ENCODE assay signal across 9 mouse cellular contexts in genomic region chr17:23745301-23746251, GRCm38 (mm10). TPM values are rescaled to one million over a fixed set of nuclear protein-coding genes. Genes with fewer than 3 reads are reported as not detected.
DNase-seq lines count a peak whose midpoint lies in the region; ATAC-seq lines count a peak whose summit lies in the region.
"Had no signal": no experiment of that assay in that cellular context is flagged by ENCODE, and none has a peak within 500 bp of the region (broad histone marks: within the 10 kb centered on the region; RNA-seq: fewer than 3 reads in every experiment).

Kremen2 (minus strand) TSS chr17:23745833.

- H3K4me3 ChIP-seq in heart, embryonic 11.5 days (ENCODE audit: low read depth, low read length): peak within 1 kb of the TSS; percentile 25
- peak within 1 kb of the TSS; percentile 47 for H3K4me3 ChIP-seq in hindbrain, embryonic 16.5 days (ENCODE audit: low read length)

- ATAC-seq in heart, embryonic 11.5 days (replicated peaks; ENCODE audit: insufficient number of reproducible peaks, low FRiP score, low TSS enrichment): no peak
- ATAC-seq in hindbrain, embryonic 16.5 days: no peak
- no peak for ATAC-seq in megakaryocyte progenitor cell, adult 5-6 weeks (replicated peaks; ENCODE audit: poor library complexity)

- no peaks in the 10 kb centered on the region for H3K36me3 ChIP-seq in heart, embryonic 11.5 days (ENCODE audit: control insufficient read depth, insufficient read depth, low read length)
- H3K36me3 ChIP-seq in hindbrain, embryonic 16.5 days (ENCODE audit: control insufficient read depth, insufficient read depth, low read length): no peaks in the 10 kb centered on the region

- H3K4me1 ChIP-seq in heart, embryonic 11.5 days (ENCODE audit: control insufficient read depth, insufficient read depth, low read length): peaks cover 18% of the 10 kb centered on the region
- H3K4me1 ChIP-seq in hindbrain, embryonic 16.5 days (ENCODE audit: control insufficient read depth, insufficient read depth, low read depth, low read length): peaks cover 18% of the 10 kb centered on the region

- intact Hi-C loops in heart, postnatal 36 days (cut with DNase I): loop anchor here (5.0 kb wide), 1 partner anchor 82 kb away; the partner anchor contains the start of gene Elob

- no peak within 1 kb of the TSS for H3K27ac ChIP-seq in heart, embryonic 11.5 days (ENCODE audit: low read depth, low read length)
- H3K27ac ChIP-seq in hindbrain, embryonic 16.5 days (ENCODE audit: low read depth, low read length): no peak within 1 kb of the TSS

- DNase-seq in heart, postnatal 36 days: no peak
- DNase-seq in Muller cell, postnatal 12 days (ENCODE audit: inconsistent ontology term): peak; percentile 30
- DNase-seq in neural tube, embryonic 10.5 days (ENCODE audit: extremely low spot score, low spot score): peak; percentile 30
- no peak for DNase-seq in spleen, postnatal 10 days (ENCODE audit: low spot score in 2 of 2)
- no peak for DNase-seq in ovary, postnatal 36 days (ENCODE audit: low spot score)

- WGBS in heart, embryonic 11.5 days (ENCODE audit: insufficient replicate concordance): 1% methylated on average over 39 of the region's 45 CpGs
- under 1% methylated on average over 41 of the region's 45 CpGs for WGBS in hindbrain, embryonic 16.5 days

- H3K4me2 ChIP-seq in heart, embryonic 11.5 days: peak within 1 kb of the TSS; percentile 52
- peak within 1 kb of the TSS; percentile 90 for H3K4me2 ChIP-seq in hindbrain, embryonic 16.5 days (ENCODE audit: low read length)

- H3K27me3 ChIP-seq in heart, embryonic 11.5 days (ENCODE audit: control insufficient read depth, insufficient read depth, low read length): peaks cover 76% of the 10 kb centered on the region
- H3K27me3 ChIP-seq in hindbrain, embryonic 16.5 days (replicated peaks; ENCODE audit: control insufficient read depth, insufficient read depth, low read length): peaks cover 50% of the 10 kb centered on the region

- H3K9me3 ChIP-seq in heart, embryonic 11.5 days (replicated peaks; ENCODE audit: control insufficient read depth, low read length): no peaks in the 10 kb centered on the region
- no peaks in the 10 kb centered on the region for H3K9me3 ChIP-seq in hindbrain, embryonic 16.5 days (ENCODE audit: control insufficient read depth, low read length)

- no peak within 1 kb of the TSS for H3K9ac ChIP-seq in heart, embryonic 11.5 days (ENCODE audit: low read depth, low read length)
- peak within 1 kb of the TSS; percentile 72 for H3K9ac ChIP-seq in hindbrain, embryonic 16.5 days (ENCODE audit: low read depth, low read length)

RNA-seq across cellular contexts. Expression of gene Kremen2, which starts in this region (rescaled TPM):
- 0.27 and 0.63 TPM in 2 replicates for polyA plus RNA-seq in heart, embryonic 11.5 days (2014; fragmentation: Nextera tagmentation; extraction: Ambion mirVana)
- total RNA-seq in heart, postnatal 36 days (2021): not detected
- polyA plus RNA-seq in hindbrain, embryonic 16.5 days (2015; fragmentation: Nextera tagmentation; extraction: Ambion mirVana): 1.4 and 1.8 TPM in 2 replicates
- 0.05 TPM in 1 of 2 replicates, not detected in the other for total RNA-seq in megakaryocyte progenitor cell, adult 5-6 weeks (2015)
- not detected in 2 replicates for total RNA-seq in megakaryocyte progenitor cell, adult 5-6 weeks (2017)
- total RNA-seq: MEL had no signal

Comparison
In these comparisons a context has a peak if more than half of its experiments do, and no peak if none do; other contexts are left out.
1. DNase-seq: peak in Muller cell, postnatal 12 days (single experiment) and neural tube, embryonic 10.5 days (single experiment); none in heart, postnatal 36 days (0 of 2), spleen, postnatal 10 days (0 of 2) and ovary, postnatal 36 days (single experiment).